Mouse (Mus musculus) liver, postnatal 0 days (tissue): ENCODE measurements around the gene Rbfox3.

Source experiments
- CTCF ChIP-seq: sonication (generic); IDR thresholded peaks from 2 replicates; pipeline ENCODE4 v1.5.1; 2016; ENCODE audit warnings: antibody characterized with exemption, low read depth
- EP300 ChIP-seq: IDR thresholded peaks from 2 replicates; pipeline ENCODE4 v1.6.1; 2016; ENCODE audit warnings: antibody characterized with exemption, low read depth, mild to moderate bottlenecking

DNA sequence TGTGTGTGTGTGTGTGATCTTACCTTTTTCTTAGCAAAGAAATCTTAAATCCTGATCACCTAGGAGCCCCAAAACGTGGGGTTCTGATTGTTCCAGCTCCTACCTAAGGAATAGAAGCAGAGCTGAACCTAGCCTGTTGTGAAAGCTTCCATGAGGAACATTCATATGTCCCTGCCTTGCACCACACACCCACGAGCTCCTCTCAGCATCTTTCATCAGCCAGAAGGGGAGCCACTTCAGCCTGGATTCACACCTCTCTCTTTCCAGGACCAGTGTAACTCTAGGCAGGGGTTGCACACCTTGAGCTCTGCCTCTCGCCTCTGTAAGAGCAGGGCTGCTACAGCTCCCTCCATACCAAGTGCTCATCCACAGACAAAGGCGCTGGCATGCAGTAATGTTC is 330.4 kb downstream of the Rbfox3 start:
- TF ChIP-seq CTCF (no peak), EP300 (no peak)
